Mouse (Mus musculus) hindlimb bud, embryonic 11.5 days (tissue): ENCODE results near the gene Gm3286.
"Not testable (repeated sequence)": the region's sequence is repeated elsewhere in the genome, so short reads cannot be mapped to it uniquely, and the experiment has no call there.

Source experiments
- DNase-seq: peaks from one replicate; pipeline ENCODE4 v3.0.0-alpha.2; 2012; ENCODE audit warnings: low read depth, low spot score; ENCODE audit errors: extremely low spot score

Gene Gm3286

GRCm38 (mm10) chr5:95510458-95510857 is at the start of gene Gm3286:
TSS of gene Gm3286 (plus strand) at chr5:95510758.
- not testable (repeated sequence) for DNase-seq
